Comparison of ENCODE assay signal across 10 mouse cellular contexts in the genomic region with DNA sequence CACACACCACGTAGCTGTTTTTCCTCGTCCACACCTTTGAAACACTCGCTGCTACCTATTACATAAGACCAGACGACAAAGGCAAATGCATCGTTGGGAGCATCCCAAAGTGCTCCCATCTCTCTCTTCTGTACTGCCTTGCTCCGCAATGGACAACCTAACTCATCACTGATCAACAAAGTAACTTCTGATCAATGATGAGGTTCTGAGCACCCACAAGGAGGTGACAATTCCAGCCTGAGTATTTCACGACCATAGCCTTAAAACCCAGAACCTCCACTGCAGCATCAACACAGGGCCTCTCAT. TPM values are rescaled to one million over a fixed set of nuclear protein-coding genes. Genes with fewer than 3 reads are reported as not detected.
DNase-seq lines count a peak whose midpoint lies in the region; ATAC-seq lines count a peak whose summit lies in the region.
"Had no signal": no experiment of that assay in that cellular context is flagged by ENCODE, and none has a peak within 500 bp of the region (broad histone marks: within the 10 kb centered on the region; RNA-seq: fewer than 3 reads in every experiment).

No protein-coding gene starts in this region.

- H3K4me1 ChIP-seq in lung, embryonic 16.5 days (replicated peaks; ENCODE audit: control insufficient read depth, insufficient read depth, low read length) = peaks cover 23% of the 10 kb centered on the region
- peaks cover 93% of the 10 kb centered on the region for H3K4me1 ChIP-seq in forebrain, embryonic 10.5 days
- H3K4me1 ChIP-seq in limb, embryonic 11.5 days (ENCODE audit: control insufficient read depth, insufficient read depth, low read length) = peaks cover 14% of the 10 kb centered on the region; the same call in 1 of the 2 replicates
- H3K4me1 ChIP-seq in stomach, embryonic 16.5 days (ENCODE audit: control insufficient read depth, insufficient read depth, low read length) = peaks cover 14% of the 10 kb centered on the region

- H3K27me3 ChIP-seq in lung, embryonic 16.5 days (ENCODE audit: control insufficient read depth, insufficient read depth, low read depth, low read length) = peaks cover 4% of the 10 kb centered on the region; the same call in 1 of the 2 replicates
- H3K27me3 ChIP-seq in forebrain, embryonic 10.5 days (ENCODE audit: poor library complexity, severe bottlenecking) = peaks cover 36% of the 10 kb centered on the region
- peaks cover 13% of the 10 kb centered on the region; the same call in 1 of the 2 replicates for H3K27me3 ChIP-seq in limb, embryonic 11.5 days (ENCODE audit: control insufficient read depth, insufficient read depth, low read length)
- H3K27me3 ChIP-seq in stomach, embryonic 16.5 days (ENCODE audit: control insufficient read depth, insufficient read depth, low read length) = peaks cover 11% of the 10 kb centered on the region; the same call in 1 of the 2 replicates

- no peaks in the 10 kb centered on the region for H3K36me3 ChIP-seq in lung, embryonic 16.5 days (ENCODE audit: control insufficient read depth, insufficient read depth, low read length)
- H3K36me3 ChIP-seq in forebrain, embryonic 10.5 days (replicated peaks) = no peaks in the 10 kb centered on the region
- no peaks in the 10 kb centered on the region for H3K36me3 ChIP-seq in limb, embryonic 11.5 days (ENCODE audit: control insufficient read depth, insufficient read depth, low read length)
- H3K36me3 ChIP-seq in stomach, embryonic 16.5 days (ENCODE audit: control insufficient read depth, insufficient read depth, low read length) = no peaks in the 10 kb centered on the region

- no peak for DNase-seq in lung, postnatal 14 days
- no peak for DNase-seq in forebrain, embryonic 10.5 days (ENCODE audit: extremely low spot score, low spot score)
- DNase-seq in limb, embryonic 11.5 days (ENCODE audit: low spot score) = no peak
- no peak for DNase-seq in urinary bladder, postnatal 25 days (ENCODE audit: low spot score)
- DNase-seq: kidney, adult 8-10 months had no signal

- no peaks in the 10 kb centered on the region for H3K9me3 ChIP-seq in lung, embryonic 16.5 days (ENCODE audit: control insufficient read depth, low read length)
- H3K9me3 ChIP-seq in forebrain, embryonic 10.5 days = no peaks in the 10 kb centered on the region
- no peaks in the 10 kb centered on the region for H3K9me3 ChIP-seq in limb, embryonic 11.5 days (ENCODE audit: control insufficient read depth, low read length)
- H3K9me3 ChIP-seq in stomach, embryonic 16.5 days (replicated peaks; ENCODE audit: control insufficient read depth, low read length) = no peaks in the 10 kb centered on the region

- H3K4me2 ChIP-seq in lung, embryonic 16.5 days (ENCODE audit: low read depth, low read length) = peak overlapping the region; percentile 76
- H3K4me2 ChIP-seq in limb, embryonic 11.5 days (ENCODE audit: low read depth, severe bottlenecking) = peak overlapping the region; percentile 97; the same call in 1 of the 2 replicates
- peak overlapping the region; percentile 97 for H3K4me2 ChIP-seq in stomach, embryonic 16.5 days (ENCODE audit: low read depth, low read length)

- peak overlapping the region; percentile 58 for H3K4me3 ChIP-seq in lung, embryonic 16.5 days (ENCODE audit: low read length)
- peak overlapping the region; percentile 79 for H3K4me3 ChIP-seq in forebrain, embryonic 10.5 days
- H3K4me3 ChIP-seq in limb, embryonic 11.5 days (ENCODE audit: low read depth, low read length) = peak overlapping the region; percentile 75; the same call in 1 of the 2 replicates
- peak overlapping the region; percentile 77 for H3K4me3 ChIP-seq in stomach, embryonic 16.5 days (replicated peaks; ENCODE audit: low read length)

- H3K27ac ChIP-seq in lung, embryonic 16.5 days (ENCODE audit: low read length) = no peak overlapping the region
- H3K27ac ChIP-seq in forebrain, embryonic 10.5 days = peak overlapping the region; percentile 96
- no peak overlapping the region for H3K27ac ChIP-seq in limb, embryonic 11.5 days (replicated peaks; ENCODE audit: low read depth, low read length)
- no peak overlapping the region for H3K27ac ChIP-seq in stomach, embryonic 16.5 days (ENCODE audit: low read length)

- 46% methylated on average over 7 of the region's 7 CpGs for WGBS in lung, embryonic 16.5 days
- WGBS in forebrain, embryonic 10.5 days = 25% methylated on average over 7 of the region's 7 CpGs
- 36% methylated on average over 7 of the region's 7 CpGs for WGBS in limb, embryonic 11.5 days
- WGBS in stomach, embryonic 16.5 days = 68% methylated on average over 7 of the region's 7 CpGs

- peak overlapping the region; percentile 8; the same call in 1 of the 2 replicates for H3K9ac ChIP-seq in lung, embryonic 16.5 days (ENCODE audit: low read length)
- H3K9ac ChIP-seq in limb, embryonic 11.5 days (ENCODE audit: low read length) = no peak overlapping the region
- H3K9ac ChIP-seq in stomach, embryonic 16.5 days (ENCODE audit: low read length) = peak overlapping the region; percentile 43

- ATAC-seq in lung, embryonic 16.5 days (ENCODE audit: low read depth) = no peak
- ATAC-seq in limb, embryonic 11.5 days (ENCODE audit: insufficient number of reproducible peaks, low FRiP score, low TSS enrichment, low read depth) = no peak
- no peak for ATAC-seq in stomach, embryonic 16.5 days (ENCODE audit: insufficient read depth, low FRiP score)
- no peak for ATAC-seq in CD4-positive, CD25-positive, alpha-beta regulatory T cell, adult 4 months
- no peak for ATAC-seq in granulocyte monocyte progenitor cell, adult 5-6 weeks (replicated peaks; ENCODE audit: poor library complexity, severe bottlenecking)

RNA-seq across cellular contexts. Expression of a gene that starts 2.6 kb away (rescaled TPM):
- 8.9 and 9.5 TPM in 2 replicates for polyA plus RNA-seq in lung, embryonic 16.5 days (2015; fragmentation: Nextera tagmentation; extraction: Ambion mirVana)
- polyA plus RNA-seq in forebrain, embryonic 10.5 days (2016; fragmentation: Nextera tagmentation; extraction: Ambion mirVana) = 25.5 and 28.4 TPM in 2 replicates
- polyA plus RNA-seq in limb, embryonic 11.5 days (2014; fragmentation: Nextera tagmentation; extraction: Ambion mirVana) = 5.7 TPM in 2 replicates
- 4.1 and 6.1 TPM in 2 replicates for polyA plus RNA-seq in stomach, embryonic 16.5 days (2015; fragmentation: Nextera tagmentation; extraction: Ambion mirVana)
- under 1 TPM in 1 of 2 experiments, not detected in 1; 0.28 TPM for polyA plus RNA-seq in CD4-positive, CD25-positive, alpha-beta regulatory T cell, adult 4 months (2017; shearing (Covaris generic))
- total RNA-seq in granulocyte monocyte progenitor cell, adult 5-6 weeks (2014; fragmentation: Nextera tagmentation) = not detected in 2 replicates
- total RNA-seq in granulocyte monocyte progenitor cell, adult 5-6 weeks (2017) = not detected in 2 replicates
- total RNA-seq: megakaryocyte, adult 5-6 weeks had no signal
